Mouse (Mus musculus): ENCODE data around the gene Phf6.
A peak's percentile ranks its signal among the peaks of the same experiment; 100 is the strongest.

Gene Phf6

DNA sequence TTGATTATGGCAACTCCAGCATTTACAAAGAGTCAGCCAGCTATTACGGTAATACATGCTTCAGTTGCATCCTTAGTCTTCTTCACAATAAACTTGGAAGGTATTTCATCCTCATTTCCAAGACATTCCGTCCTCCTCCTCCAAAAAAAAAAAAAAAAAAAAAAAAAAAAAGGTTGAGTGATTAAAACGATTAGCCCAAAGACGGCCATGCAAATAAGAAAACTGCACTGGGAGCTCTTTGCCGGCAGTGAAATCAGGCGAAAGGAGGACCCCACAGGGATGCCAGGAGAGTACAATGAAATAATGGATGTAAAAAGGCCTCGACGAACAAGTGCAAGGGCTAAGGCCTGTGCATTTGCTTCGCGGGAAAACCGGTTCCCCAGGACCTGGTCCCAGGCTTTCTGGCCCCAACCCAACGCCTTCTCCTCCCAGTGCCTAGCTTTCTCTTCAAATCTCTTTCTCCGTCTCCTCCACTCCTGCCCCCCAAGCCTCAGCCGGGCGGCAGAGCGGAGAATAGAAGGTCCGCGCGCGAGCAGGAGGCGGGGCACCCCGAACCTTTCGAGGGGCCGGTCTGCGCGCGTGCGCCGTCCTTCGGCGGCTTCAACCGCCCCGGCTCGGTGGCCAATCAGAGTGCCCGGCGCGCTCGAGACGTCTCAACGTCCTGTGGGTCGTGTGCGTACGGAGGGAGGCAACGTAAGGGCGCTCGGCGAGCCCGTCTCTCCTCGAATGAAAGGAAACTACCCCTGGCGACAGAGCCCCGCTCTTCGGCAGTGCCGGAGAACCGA, at the start of gene Phf6:
Gene Phf6 (plus strand): TSS at position 680 of the 785 bp plus-strand sequence.
- DNase-seq, result peak; percentile 94

DNA sequence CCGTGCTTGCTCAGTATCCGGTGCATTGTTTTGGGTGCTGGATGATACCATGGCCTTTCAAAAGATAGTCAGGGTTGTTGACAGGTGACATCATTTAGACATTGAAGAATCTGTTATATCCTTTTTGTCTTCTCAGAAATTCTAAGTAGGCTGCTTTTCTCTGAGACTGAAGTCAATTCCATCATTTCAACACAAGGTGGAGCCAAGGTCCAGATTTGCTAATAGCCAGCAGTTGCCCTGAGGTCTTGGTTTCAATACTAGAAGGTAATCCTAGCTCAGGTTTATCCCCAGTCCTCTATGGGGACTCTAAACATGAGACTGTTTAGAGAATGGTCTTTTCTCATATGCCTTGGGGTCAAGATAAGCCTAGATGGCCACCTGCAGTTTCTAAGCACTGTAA, 47.9 kb upstream of the Phf6 start:
- DNase-seq, result peak; percentile 7

- DNase-seq, result peak; percentile 10
These were observed 13.6 kb upstream of the Phf6 start for GRCm38 (mm10) chrX:52898486-52898885.

- no peak for DNase-seq
These were observed 284 bp downstream of the Phf6 start for GRCm38 (mm10) chrX:52912372-52912728.

- peak; percentile 12 for DNase-seq
These were observed 998 bp downstream of the Phf6 start for GRCm38 (mm10) chrX:52912826-52913701.

DNA sequence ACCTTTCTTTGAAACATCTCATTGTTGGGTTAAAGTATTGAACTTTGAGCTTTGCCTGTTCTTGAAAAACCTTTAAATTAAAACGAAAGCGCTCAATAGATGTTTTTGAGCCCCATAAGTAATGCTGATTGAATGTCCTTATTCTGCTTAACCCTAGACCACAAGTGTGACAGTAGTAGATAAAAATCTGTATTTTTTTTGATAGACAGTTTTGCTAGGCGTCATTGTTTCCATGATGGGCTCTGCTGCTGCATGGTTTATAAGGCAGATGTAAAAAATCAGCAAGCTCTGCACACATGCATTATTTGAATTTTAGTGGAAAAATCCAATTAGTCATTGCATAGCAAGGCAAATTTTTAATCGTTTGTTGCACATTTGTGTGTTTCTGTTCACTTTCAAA, 1.8 kb downstream of the Phf6 start:
- DNase-seq, result no peak

DNA sequence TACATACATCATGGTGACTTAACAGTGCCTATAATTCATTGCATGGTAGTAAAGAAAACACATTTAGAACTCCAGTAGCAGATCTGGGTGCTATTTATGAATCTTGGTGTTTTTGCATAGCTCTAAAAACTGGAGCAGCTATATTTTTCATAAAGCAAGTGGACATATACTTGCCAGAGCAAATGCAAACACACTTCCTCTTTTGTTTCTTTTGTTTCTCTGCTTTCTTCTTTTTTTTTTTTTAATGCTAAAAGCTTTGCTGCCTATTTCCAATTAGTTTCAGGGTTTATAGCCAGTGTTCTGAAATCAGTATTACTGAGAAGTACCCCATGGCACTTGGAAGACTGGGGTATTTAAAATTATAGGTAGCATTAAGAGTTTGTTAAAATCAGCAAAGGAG, 2.6 kb downstream of the Phf6 start:
- no peak for DNase-seq

GRCm38 (mm10) chrX:52916516-52916915, 4.5 kb downstream of the Phf6 start:
- no peak for DNase-seq

DNA sequence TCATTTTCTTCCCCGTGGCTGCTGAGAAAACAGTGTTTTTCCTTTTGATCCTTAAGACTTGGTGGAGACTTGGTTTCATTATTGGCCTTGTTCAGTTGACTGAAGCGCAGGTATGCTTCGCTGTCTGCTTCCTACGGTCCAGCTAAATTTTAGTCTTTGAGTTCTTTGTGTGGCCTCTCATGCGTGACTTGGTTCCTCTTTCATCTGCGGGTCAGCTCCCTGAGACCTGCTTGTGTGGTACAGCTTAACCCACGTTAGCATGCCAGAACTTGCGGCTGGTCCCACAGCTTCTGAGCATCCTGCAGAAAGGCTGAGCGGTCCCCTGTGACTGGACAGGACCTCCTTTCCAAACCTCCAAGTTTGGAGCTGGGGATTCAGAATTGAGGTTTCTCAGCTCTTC, 14.7 kb downstream of the Phf6 start:
- DNase-seq, result peak; percentile 23

- DNase-seq, result peak; percentile 15
These were observed 16.8 kb downstream of the Phf6 start for GRCm38 (mm10) chrX:52928883-52929282.

DNA sequence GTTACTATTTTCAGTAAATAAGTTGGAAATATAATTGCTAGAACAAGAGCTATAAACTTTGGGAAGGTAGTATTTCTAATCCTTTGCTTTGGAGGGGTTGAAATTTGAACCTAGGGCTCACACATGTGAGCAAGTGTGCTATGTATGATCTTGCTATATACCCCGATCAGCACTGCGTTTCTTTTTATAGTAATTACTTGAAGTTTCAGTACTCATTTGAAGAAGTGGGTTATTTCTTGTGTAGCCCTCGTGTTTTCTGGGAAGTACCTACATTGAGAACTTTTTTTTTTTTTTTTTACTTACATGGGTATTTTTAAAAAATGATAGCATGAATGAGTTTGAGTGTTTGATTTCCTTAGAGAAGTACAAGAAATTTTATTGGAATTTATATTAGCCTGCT, 17.7 kb downstream of the Phf6 start:
- DNase-seq, result no peak

- DNase-seq, result no peak
These were observed 18.1 kb downstream of the Phf6 start for GRCm38 (mm10) chrX:52930191-52930590.

DNA sequence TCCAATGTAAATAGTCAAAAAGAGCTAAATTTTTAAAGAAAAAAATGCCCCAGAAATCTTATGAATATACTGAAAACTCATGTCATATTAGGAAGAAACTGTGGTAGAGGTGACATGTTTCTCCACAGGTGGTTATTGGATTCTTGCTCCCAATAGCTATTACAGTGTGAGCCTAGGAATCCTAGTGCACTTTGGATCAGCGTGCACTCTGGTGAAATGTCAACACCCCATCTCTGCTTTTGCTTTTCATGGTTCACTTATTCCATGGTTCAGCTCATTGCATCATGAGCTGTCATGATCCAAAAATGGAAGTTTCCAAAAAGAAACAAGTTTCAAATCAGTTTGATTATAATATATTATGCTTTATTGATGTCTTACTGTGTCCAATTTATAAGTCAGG, 20.1 kb downstream of the Phf6 start:
- DNase-seq, result no peak

GRCm38 (mm10) chrX:52934496-52934895, 22.4 kb downstream of the Phf6 start:
- DNase-seq, result no peak

DNA sequence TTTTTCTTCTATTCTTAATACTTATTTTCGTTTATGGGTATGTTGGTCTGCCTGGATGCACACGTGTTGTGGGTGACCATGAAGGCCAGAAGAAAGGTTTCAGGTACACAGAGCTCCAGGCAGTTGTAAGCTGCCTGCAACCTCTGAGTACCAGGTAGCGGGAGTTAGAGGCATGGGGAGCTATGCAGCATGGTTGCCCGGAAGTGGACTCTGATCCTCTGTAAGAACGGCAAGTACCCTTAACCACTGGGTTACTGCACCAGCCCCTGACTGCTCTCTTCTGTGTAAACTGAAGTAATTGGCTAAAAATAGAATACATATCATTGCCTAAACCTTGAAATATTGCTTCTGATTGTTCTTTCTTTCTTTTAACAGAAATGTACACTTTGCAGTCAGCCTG, 33.4 kb downstream of the Phf6 start:
- no peak for DNase-seq

GRCm38 (mm10) chrX:52949713-52950112, 37.6 kb downstream of the Phf6 start:
- DNase-seq, result peak; percentile 30

- DNase-seq, result no peak
These were observed 44.9 kb downstream of the Phf6 start for GRCm38 (mm10) chrX:52956942-52957341.

DNA sequence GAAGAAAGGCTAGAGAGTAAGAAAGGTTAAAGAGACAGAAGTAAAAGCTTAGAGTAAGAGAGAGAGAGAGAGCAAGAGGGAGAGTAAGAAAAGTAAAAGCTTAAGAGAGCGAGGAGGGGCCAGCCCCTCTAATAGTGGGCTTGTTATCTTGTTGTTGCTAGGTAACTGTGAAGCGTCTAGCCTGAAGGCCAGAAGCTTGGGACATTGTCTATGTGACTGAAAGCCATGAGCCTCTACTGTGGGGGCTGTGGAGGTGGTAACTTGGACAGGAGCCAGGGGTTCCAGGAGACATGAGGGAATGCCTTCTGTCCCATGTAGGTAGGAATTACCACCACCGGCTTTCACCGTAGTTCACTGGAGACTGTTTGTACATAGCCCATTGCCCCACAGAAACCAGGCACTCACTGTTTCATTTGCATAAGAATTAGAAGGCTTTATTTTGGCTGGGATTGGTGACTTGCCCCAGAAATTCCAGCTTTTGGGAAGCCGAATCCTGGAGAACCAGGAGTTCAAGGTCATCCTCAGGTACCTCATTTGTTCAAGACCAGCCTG, 49.6 kb downstream of the Phf6 start:
- no peak for DNase-seq

DNA sequence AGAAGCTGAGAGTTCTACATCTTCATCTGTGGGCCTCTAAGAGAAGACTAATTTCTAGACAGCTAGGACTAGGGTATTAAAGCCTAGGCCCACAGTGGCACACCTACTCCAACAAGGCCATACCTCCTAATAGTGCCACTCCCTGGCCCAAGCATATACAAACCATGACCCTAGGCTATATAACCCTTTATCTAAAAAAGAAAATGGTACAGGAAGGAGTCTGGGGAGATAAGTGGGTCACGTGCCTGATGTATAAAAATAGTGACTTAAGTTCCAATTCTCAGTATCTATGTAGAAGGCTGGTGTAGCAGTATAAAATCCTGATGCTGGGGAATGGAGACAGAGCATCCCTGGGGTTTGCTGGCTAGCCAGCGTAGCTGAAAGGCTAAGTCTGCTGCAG, 53.1 kb downstream of the Phf6 start:
- DNase-seq, result no peak

DNA sequence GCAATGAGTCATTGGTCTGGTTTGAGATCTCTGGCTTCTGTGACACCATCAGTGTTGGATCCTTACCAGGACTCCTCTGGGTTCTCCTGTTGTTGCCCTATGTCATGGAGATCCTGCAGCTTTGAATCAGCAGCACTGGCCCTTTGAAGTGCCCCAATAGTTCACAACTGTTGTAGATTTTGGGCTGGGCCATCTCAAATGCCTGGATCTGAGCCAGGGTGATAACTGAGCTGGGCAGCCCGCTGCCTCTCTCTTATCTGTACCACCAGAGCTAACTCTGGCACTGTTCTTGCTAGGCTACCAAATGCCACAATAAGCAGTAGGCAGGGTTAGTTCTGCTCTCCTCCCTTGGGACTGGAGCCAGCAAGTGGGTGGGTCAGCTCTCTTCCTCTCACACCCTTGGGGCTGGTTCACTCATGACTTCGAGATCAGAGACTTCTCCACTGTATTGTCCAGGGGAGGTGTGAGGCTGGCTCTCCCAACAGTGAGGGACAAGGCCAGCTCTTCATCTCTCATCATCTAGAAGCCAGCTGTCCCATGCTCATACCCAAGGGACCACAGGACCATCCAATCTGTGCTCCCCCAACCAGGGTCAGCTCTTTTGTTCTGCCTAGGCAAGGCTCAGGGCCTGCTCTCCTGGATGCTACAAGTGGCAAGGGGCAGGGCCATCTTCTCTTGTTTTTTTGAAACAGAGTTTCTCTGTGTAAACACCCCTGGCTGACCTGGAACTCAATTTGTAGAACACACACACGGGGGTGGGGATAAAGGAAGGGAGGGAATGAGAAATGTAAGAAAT, 59.3 kb downstream of the Phf6 start:
- DNase-seq, result no peak

GRCm38 (mm10) chrX:52972129-52972528, 60.1 kb downstream of the Phf6 start:
- no peak for DNase-seq

DNA sequence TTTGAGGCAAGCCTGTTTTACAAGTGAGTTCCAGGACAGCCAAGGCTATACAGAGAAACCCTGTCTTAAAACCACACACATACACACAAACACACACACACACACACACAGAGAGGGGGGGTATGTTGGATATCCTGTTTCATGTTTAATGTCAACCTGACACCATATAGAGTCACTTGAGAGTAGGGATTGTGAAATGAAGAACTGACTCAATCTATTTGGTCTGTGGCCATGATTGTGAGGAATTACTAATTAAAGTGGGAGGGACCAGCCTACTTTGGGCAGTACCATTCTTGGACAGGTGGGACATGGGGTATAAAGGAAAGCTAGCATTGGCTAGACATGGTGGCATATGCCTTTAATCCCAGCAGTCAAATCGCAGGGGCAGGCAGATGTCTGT, 60.6 kb downstream of the Phf6 start:
- DNase-seq, result no peak

GRCm38 (mm10) chrX:52978576-52978975, 66.5 kb downstream of the Phf6 start:
- DNase-seq, result no peak

Data from kidney, postnatal 10 days (tissue).